Mouse (Mus musculus) stomach, embryonic 14.5 days (tissue): ENCODE measurements around the gene Gpr142. TPM values are rescaled to one million over a fixed set of nuclear protein-coding genes. Genes with fewer than 3 reads are reported as not detected.

ENCODE experiments used
- ATAC-seq: fragments of 200-750 bp; cut with Nextera tagmentation; 2 replicates; pipeline ENCODE4 v1.8.0; 2017; ENCODE audit warnings: low read depth, moderate TSS enrichment; ENCODE audit not compliant: insufficient number of reproducible peaks, insufficient read depth, low FRiP score
- H3K27ac ChIP-seq: fragments of 300-500 bp; sonication (generic); 2 replicates; pipeline ENCODE4 v1.5.1; 2014; ENCODE audit warnings: mild to moderate bottlenecking, low read length, moderate library complexity, mixed read lengths
- H3K27me3 ChIP-seq: fragments of 300-500 bp; sonication (generic); 2 replicates; pipeline ENCODE4 v1.6.1; 2014; ENCODE audit warnings: low read length, control low read depth, mixed read lengths; ENCODE audit not compliant: control insufficient read depth, insufficient read depth
- H3K36me3 ChIP-seq: fragments of 300-500 bp; sonication (generic); 2 replicates; pipeline ENCODE4 v1.6.1; 2014; ENCODE audit warnings: mild to moderate bottlenecking, control low read depth, low read length, moderate library complexity, mixed read lengths; ENCODE audit not compliant: control insufficient read depth, insufficient read depth
- H3K4me1 ChIP-seq: fragments of 300-500 bp; sonication (generic); 2 replicates; pipeline ENCODE4 v1.6.1; 2014; ENCODE audit warnings: low read length, control low read depth, mixed read lengths; ENCODE audit not compliant: control insufficient read depth, insufficient read depth
- H3K4me2 ChIP-seq: fragments of 300-500 bp; sonication (generic); replicated peaks from 2 replicates; pipeline ENCODE4 v1.6.1; 2014; ENCODE audit warnings: low read depth, low read length, control low read depth
- H3K4me3 ChIP-seq: fragments of 300-500 bp; sonication (generic); 2 replicates; pipeline ENCODE4 v1.5.1; 2014; ENCODE audit warnings: low read depth, low read length, control low read depth
- H3K9ac ChIP-seq: fragments of 300-500 bp; sonication (generic); replicated peaks from 2 replicates; pipeline ENCODE4 v1.6.1; 2014; ENCODE audit warnings: low read depth, mild to moderate bottlenecking, control low read depth, low read length, moderate library complexity, mixed read lengths
- H3K9me3 ChIP-seq: fragments of 300-500 bp; sonication (generic); 2 replicates; pipeline ENCODE4 v1.6.1; 2016; ENCODE audit warnings: low read depth, low read length, control low read depth; ENCODE audit not compliant: control insufficient read depth
- WGBS: fragments of 180-500 bp; shearing (Covaris S2); extraction: QIAGEN DNeasy Blood & Tissue Kit; methylation state at CpG from one replicate; pipeline ENCODE4 v1.1.7; 2014; 5-methylcytosine and 5-hydroxymethylcytosine counted together
- polyA plus RNA-seq: library from polyadenylated mRNA; unstranded; fragments of >200 nt; fragmentation: Nextera tagmentation; extraction: Ambion mirVana; gene quantifications from 2 replicates; pipeline ENCODE4 v1.2.1, GENCODE M21; 2014

Gene Gpr142
- polyA plus RNA-seq, 1 experiment from 2014 or later = 0.23 TPM

GRCm38 (mm10) chr11:114794691-114795090, 4.0 kb upstream of the Gpr142 start:
- Histone ChIP-seq H3K4me1 (peaks cover 16% of the 10 kb centered on the region), H3K27me3 (peaks cover 38% of the 10 kb centered on the region), H3K4me3 (no peak overlapping the region), H3K27ac (peak overlapping the region; percentile 41), H3K9me3 (no peaks in the 10 kb centered on the region), H3K36me3 (no peaks in the 10 kb centered on the region), H3K9ac (no peak overlapping the region), H3K4me2 (peak overlapping the region; percentile 53; the same call in 1 of the 2 replicates)
- WGBS = 54% methylated on average over 4 of the region's 4 CpGs
- ATAC-seq = no peak

DNA sequence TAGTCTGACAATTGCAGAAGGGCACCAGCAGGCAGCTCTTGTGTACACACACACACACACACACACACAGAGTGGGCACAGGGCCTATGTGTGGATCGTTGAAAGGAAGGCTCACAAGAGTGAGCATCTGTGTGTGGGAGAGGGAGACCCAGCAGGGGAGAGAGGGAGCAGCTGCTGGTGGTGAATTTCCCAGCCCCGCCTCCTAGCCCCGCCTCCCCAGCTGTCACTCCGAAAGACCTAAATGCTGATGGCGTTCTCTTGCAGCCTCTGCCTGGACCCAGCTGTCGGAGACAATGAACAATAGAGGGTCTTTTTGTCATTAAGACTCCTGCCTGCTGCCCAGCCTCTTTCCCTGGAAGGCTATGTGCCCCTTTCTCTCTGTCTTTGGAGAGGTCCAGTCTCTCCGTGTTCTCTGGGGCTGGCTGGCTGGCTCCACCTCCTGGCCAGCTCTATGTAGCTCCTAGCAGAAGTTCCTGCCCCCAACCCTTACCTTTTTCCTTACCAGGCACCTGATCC, 3.4 kb upstream of the Gpr142 start:
- ATAC-seq = peak; percentile 77
- peak overlapping the region; percentile 53 for H3K4me2 ChIP-seq
- peaks cover 32% of the 10 kb centered on the region for H3K27me3 ChIP-seq
- no peak overlapping the region for H3K9ac ChIP-seq
- H3K27ac ChIP-seq = peak overlapping the region; percentile 41
- no peaks in the 10 kb centered on the region for H3K36me3 ChIP-seq
- peaks cover 16% of the 10 kb centered on the region for H3K4me1 ChIP-seq
- peak overlapping the region; percentile 25 for H3K4me3 ChIP-seq
- H3K9me3 ChIP-seq = no peaks in the 10 kb centered on the region
- WGBS = 0% methylated on average over 7 of the region's 7 CpGs

DNA sequence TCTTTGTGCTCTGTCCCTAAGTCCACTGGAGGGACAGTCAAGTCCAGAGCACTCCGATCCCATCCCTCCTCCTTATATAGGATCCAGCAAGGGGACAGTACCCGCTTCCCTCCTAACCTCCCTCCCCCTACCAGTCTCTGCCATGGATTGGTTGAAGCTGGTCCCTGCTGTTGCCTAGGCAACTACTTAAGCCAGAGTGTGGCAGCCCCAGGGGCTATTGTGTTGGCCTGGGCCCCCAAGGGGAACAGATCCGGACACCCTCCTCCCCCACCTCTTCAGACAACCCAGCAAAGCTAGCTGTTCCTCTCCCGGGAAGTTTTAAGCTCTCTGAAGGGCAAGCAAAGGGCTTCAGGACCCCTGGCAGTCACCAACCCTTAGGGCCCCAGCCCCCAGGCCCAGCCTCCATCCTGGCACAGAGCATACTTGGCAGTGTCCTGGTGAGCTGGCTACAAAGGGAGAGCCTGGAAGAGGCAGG, 2.8 kb upstream of the Gpr142 start, which contains the start of gene Btbd17:
Gene Btbd17, minus strand, starts transcription at position 98 of the 475 bp plus-strand sequence.
- Histone ChIP-seq H3K9ac (no peak within 1 kb of the TSS), H3K4me2 (peak within 1 kb of the TSS; percentile 53), H3K27ac (peak within 1 kb of the TSS; percentile 41), H3K36me3 (no peaks in the 10 kb centered on the region), H3K27me3 (peaks cover 26% of the 10 kb centered on the region), H3K4me1 (peaks cover 16% of the 10 kb centered on the region), H3K4me3 (peak within 1 kb of the TSS; percentile 25), H3K9me3 (no peaks in the 10 kb centered on the region)
- WGBS = 11% methylated on average over 4 of the region's 4 CpGs
- peak; percentile 16; the same call in 1 of the 2 replicates for ATAC-seq

DNA sequence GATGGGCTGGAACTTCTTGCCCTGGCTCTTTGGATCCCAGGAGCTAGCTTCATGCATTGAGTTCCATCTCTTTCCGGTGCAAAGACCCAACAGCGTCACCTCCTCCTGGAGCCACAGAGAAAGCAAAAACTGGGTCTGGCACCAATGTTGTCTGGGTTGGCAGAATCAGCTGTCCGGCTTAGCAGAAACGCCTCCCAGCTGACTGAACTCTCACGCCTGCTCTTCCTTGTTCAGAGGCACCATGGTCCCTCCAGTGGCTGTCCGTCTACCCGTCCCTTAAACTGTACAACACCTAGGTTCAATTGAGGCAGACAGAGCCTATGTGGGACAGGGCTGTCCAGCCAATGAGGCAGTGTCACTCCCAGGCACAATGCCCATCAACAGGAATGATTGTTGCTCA, 1.5 kb upstream of the Gpr142 start:
- no peak overlapping the region for H3K9ac ChIP-seq
- no peaks in the 10 kb centered on the region for H3K9me3 ChIP-seq
- H3K36me3 ChIP-seq = no peaks in the 10 kb centered on the region
- ATAC-seq = no peak
- peaks cover 15% of the 10 kb centered on the region for H3K4me1 ChIP-seq
- WGBS = 92% methylated on average over 7 of the region's 7 CpGs
- no peak overlapping the region for H3K4me3 ChIP-seq
- peaks cover 15% of the 10 kb centered on the region for H3K27me3 ChIP-seq
- H3K27ac ChIP-seq = no peak overlapping the region
- H3K4me2 ChIP-seq = no peak overlapping the region

DNA sequence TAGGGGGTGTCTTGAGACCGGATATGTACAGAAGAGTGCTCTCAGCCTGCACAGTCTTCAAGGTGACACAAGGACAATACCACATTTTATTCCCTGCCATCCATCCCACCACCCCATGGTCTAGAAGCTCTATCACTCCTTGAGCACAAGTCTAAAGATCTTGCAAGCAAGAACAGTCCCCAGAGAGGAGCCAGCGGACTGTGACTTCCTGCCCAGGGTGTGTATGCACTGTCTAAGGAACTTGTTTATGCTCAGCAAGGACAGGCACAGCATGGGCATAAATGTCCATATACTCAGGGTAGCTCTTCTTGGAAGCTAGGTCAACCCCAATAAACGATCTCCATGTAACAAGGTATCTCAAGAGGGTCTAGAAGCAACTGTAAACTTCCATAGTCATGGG, 743 bp upstream of the Gpr142 start:
- no peak overlapping the region for H3K9ac ChIP-seq
- H3K4me1 ChIP-seq = peaks cover 18% of the 10 kb centered on the region
- 86% methylated on average over 3 of the region's 3 CpGs for WGBS
- H3K36me3 ChIP-seq = no peaks in the 10 kb centered on the region
- H3K27me3 ChIP-seq = peaks cover 8% of the 10 kb centered on the region
- H3K9me3 ChIP-seq = no peaks in the 10 kb centered on the region
- H3K4me2 ChIP-seq = no peak overlapping the region
- H3K4me3 ChIP-seq = no peak overlapping the region
- ATAC-seq = no peak
- H3K27ac ChIP-seq = no peak overlapping the region

- no peak overlapping the region for H3K4me2 ChIP-seq
- H3K27ac ChIP-seq = no peak overlapping the region
- no peak overlapping the region for H3K9ac ChIP-seq
- H3K9me3 ChIP-seq = no peaks in the 10 kb centered on the region
- no peak for ATAC-seq
- 100% methylated on average over 1 of the region's 1 CpGs for WGBS
- H3K27me3 ChIP-seq = no peaks in the 10 kb centered on the region
- H3K4me1 ChIP-seq = peaks cover 5% of the 10 kb centered on the region; the same call in 1 of the 2 replicates
- H3K4me3 ChIP-seq = no peak overlapping the region
- H3K36me3 ChIP-seq = no peaks in the 10 kb centered on the region
Observed at GRCm38 (mm10) chr11:114801906-114802305, 3.2 kb downstream of the Gpr142 start.

GRCm38 (mm10) chr11:114802540-114803267, 4.0 kb downstream of the Gpr142 start:
- Histone ChIP-seq H3K36me3 (no peaks in the 10 kb centered on the region), H3K9ac (no peak overlapping the region), H3K9me3 (no peaks in the 10 kb centered on the region), H3K4me3 (no peak overlapping the region), H3K4me1 (peaks cover 9% of the 10 kb centered on the region; the same call in 1 of the 2 replicates), H3K27ac (no peak overlapping the region), H3K27me3 (no peaks in the 10 kb centered on the region), H3K4me2 (no peak overlapping the region)
- 0 out of 2 replicates have a peak, but pooled peaks have one; percentile 21 for ATAC-seq
- 41% methylated on average over 15 of the region's 15 CpGs for WGBS

GRCm38 (mm10) chr11:114803990-114804389, 5.3 kb downstream of the Gpr142 start:
- peaks cover 11% of the 10 kb centered on the region; the same call in 1 of the 2 replicates for H3K4me1 ChIP-seq
- H3K27me3 ChIP-seq = no peaks in the 10 kb centered on the region
- no peaks in the 10 kb centered on the region for H3K9me3 ChIP-seq
- no peak overlapping the region for H3K27ac ChIP-seq
- no peak overlapping the region for H3K9ac ChIP-seq
- 53% methylated on average over 8 of the region's 8 CpGs for WGBS
- no peak for ATAC-seq
- H3K4me2 ChIP-seq = no peak overlapping the region
- no peaks in the 10 kb centered on the region for H3K36me3 ChIP-seq
- no peak overlapping the region for H3K4me3 ChIP-seq
